Mouse (Mus musculus) intestine, embryonic 14.5 days (tissue): ENCODE results near the gene Ankfn1. TPM values are rescaled to one million over a fixed set of nuclear protein-coding genes. Genes with fewer than 3 reads are reported as not detected.

Experiments
- ATAC-seq: fragments of 200-750 bp; cut with Nextera tagmentation; replicated peaks from 2 replicates; pipeline ENCODE4 v1.8.0; 2017; ENCODE audit warnings: low read depth, moderate number of reproducible peaks, moderate TSS enrichment, moderate library complexity; ENCODE audit not compliant: low FRiP score, low TSS enrichment
- DNase-seq: peaks from one replicate; pipeline ENCODE4 v3.0.0-alpha.2; 2018; ENCODE audit warnings: low spot score
- H3K27ac ChIP-seq: fragments of 300-500 bp; sonication (generic); 2 replicates; pipeline ENCODE4 v1.5.1; 2014; ENCODE audit warnings: low read depth, mild to moderate bottlenecking, control low read depth
- H3K27me3 ChIP-seq: fragments of 300-500 bp; sonication (generic); replicated peaks from 2 replicates; pipeline ENCODE4 v1.6.1; 2014; ENCODE audit warnings: low read length, control low read depth; ENCODE audit not compliant: control insufficient read depth, insufficient read depth
- H3K36me3 ChIP-seq: fragments of 300-500 bp; sonication (generic); 2 replicates; pipeline ENCODE4 v1.6.1; 2014; ENCODE audit warnings: low read length, control low read depth; ENCODE audit not compliant: control insufficient read depth, insufficient read depth
- H3K4me1 ChIP-seq: fragments of 300-500 bp; sonication (generic); replicated peaks from 2 replicates; pipeline ENCODE4 v1.6.1; 2014; ENCODE audit warnings: low read length, control low read depth, mixed read lengths; ENCODE audit not compliant: control insufficient read depth, insufficient read depth
- H3K4me2 ChIP-seq: fragments of 300-500 bp; sonication (generic); 2 replicates; pipeline ENCODE4 v1.6.1; 2014; ENCODE audit warnings: low read length
- H3K4me3 ChIP-seq: fragments of 300-500 bp; sonication (generic); 2 replicates; pipeline ENCODE4 v1.5.1; 2014; ENCODE audit warnings: low read depth, low read length, control low read depth, mixed read lengths
- H3K9ac ChIP-seq: fragments of 300-500 bp; sonication (generic); 2 replicates; pipeline ENCODE4 v1.6.1; 2014; ENCODE audit warnings: mild to moderate bottlenecking, low read length
- H3K9me3 ChIP-seq: fragments of 300-500 bp; sonication (generic); 2 replicates; pipeline ENCODE4 v1.6.1; 2016; ENCODE audit warnings: low read length, control low read depth; ENCODE audit not compliant: control insufficient read depth
- WGBS: fragments of 180-500 bp; shearing (Covaris S2); extraction: QIAGEN DNeasy Blood & Tissue Kit; methylation state at CpG from one replicate; pipeline ENCODE4 v1.1.7; 2014; 5-methylcytosine and 5-hydroxymethylcytosine counted together
- polyA plus RNA-seq: library from polyadenylated mRNA; unstranded; fragments of >200 nt; fragmentation: Nextera tagmentation; extraction: Ambion mirVana; gene quantifications from 2 replicates; pipeline ENCODE4 v1.2.1, GENCODE M21; 2014

The Ankfn1 gene
- polyA plus RNA-seq, 1 experiment from 2014 or later = 0.30 TPM

GRCm38 (mm10) chr11:89579111-89579510 lies 198.3 kb downstream of the Ankfn1 start:
- WGBS = 88% methylated on average over 4 of the region's 4 CpGs

GRCm38 (mm10) chr11:89574269-89574838 lies 203.1 kb downstream of the Ankfn1 start:
- H3K4me2 ChIP-seq = no peak overlapping the region
- DNase-seq (no peak), ATAC-seq (no peak)
- H3K9ac ChIP-seq = no peak overlapping the region
- H3K9me3 ChIP-seq = no peaks in the 10 kb centered on the region
- H3K27ac ChIP-seq = no peak overlapping the region
- WGBS = 66% methylated on average over 11 of the region's 11 CpGs
- no peaks in the 10 kb centered on the region for H3K36me3 ChIP-seq
- H3K27me3 ChIP-seq = no peaks in the 10 kb centered on the region
- H3K4me1 ChIP-seq = no peaks in the 10 kb centered on the region
- no peak overlapping the region for H3K4me3 ChIP-seq

More at GRCm38 (mm10) chr11:89579111-89579510, 198.3 kb downstream of the Ankfn1 start:
- Histone ChIP-seq H3K4me3 (no peak overlapping the region), H3K4me2 (no peak overlapping the region), H3K27ac (no peak overlapping the region), H3K9ac (no peak overlapping the region), H3K9me3 (no peaks in the 10 kb centered on the region), H3K27me3 (no peaks in the 10 kb centered on the region), H3K36me3 (no peaks in the 10 kb centered on the region), H3K4me1 (no peaks in the 10 kb centered on the region)
- ATAC-seq (no peak), DNase-seq (no peak)

- Histone ChIP-seq H3K9ac (no peak overlapping the region), H3K27me3 (no peaks in the 10 kb centered on the region), H3K9me3 (no peaks in the 10 kb centered on the region), H3K36me3 (no peaks in the 10 kb centered on the region), H3K27ac (no peak overlapping the region), H3K4me3 (no peak overlapping the region), H3K4me1 (no peaks in the 10 kb centered on the region), H3K4me2 (no peak overlapping the region)
- ATAC-seq (no peak), DNase-seq (no peak)
- 68% methylated on average over 11 of the region's 11 CpGs for WGBS
These were observed 207.9 kb downstream of the Ankfn1 start for GRCm38 (mm10) chr11:89569391-89570145.

GRCm38 (mm10) chr11:89568246-89568645 lies 209.2 kb downstream of the Ankfn1 start:
- H3K9me3 ChIP-seq = no peaks in the 10 kb centered on the region
- H3K36me3 ChIP-seq = no peaks in the 10 kb centered on the region
- H3K27ac ChIP-seq = no peak overlapping the region
- H3K4me1 ChIP-seq = no peaks in the 10 kb centered on the region
- H3K9ac ChIP-seq = no peak overlapping the region
- no peak overlapping the region for H3K4me2 ChIP-seq
- H3K27me3 ChIP-seq = no peaks in the 10 kb centered on the region
- no peak for DNase-seq
- H3K4me3 ChIP-seq = no peak overlapping the region
- WGBS = 88% methylated on average over 4 of the region's 4 CpGs
- no peak for ATAC-seq

GRCm38 (mm10) chr11:89551441-89551840 lies 226.0 kb downstream of the Ankfn1 start:
- ATAC-seq (no peak), DNase-seq (no peak)
- Histone ChIP-seq H3K27me3 (no peaks in the 10 kb centered on the region), H3K9ac (no peak overlapping the region), H3K9me3 (no peaks in the 10 kb centered on the region), H3K4me3 (no peak overlapping the region), H3K4me1 (no peaks in the 10 kb centered on the region), H3K4me2 (no peak overlapping the region), H3K36me3 (no peaks in the 10 kb centered on the region), H3K27ac (no peak overlapping the region)
- 79% methylated on average over 11 of the region's 11 CpGs for WGBS

GRCm38 (mm10) chr11:89550921-89551320 lies 226.5 kb downstream of the Ankfn1 start:
- H3K27ac ChIP-seq = no peak overlapping the region

GRCm38 (mm10) chr11:89548786-89549185 lies 228.7 kb downstream of the Ankfn1 start:
- H3K4me3 ChIP-seq = no peak overlapping the region
- H3K27me3 ChIP-seq = no peaks in the 10 kb centered on the region
- H3K27ac ChIP-seq = no peak overlapping the region
- no peaks in the 10 kb centered on the region for H3K9me3 ChIP-seq
- ATAC-seq = no peak
- no peaks in the 10 kb centered on the region for H3K36me3 ChIP-seq
- no peak for DNase-seq
- H3K4me2 ChIP-seq = no peak overlapping the region
- no peaks in the 10 kb centered on the region for H3K4me1 ChIP-seq
- no peak overlapping the region for H3K9ac ChIP-seq
- 48% methylated on average over 4 of the region's 4 CpGs for WGBS

More at GRCm38 (mm10) chr11:89550921-89551320, 226.5 kb downstream of the Ankfn1 start:
- Histone ChIP-seq H3K27me3 (no peaks in the 10 kb centered on the region), H3K4me1 (no peaks in the 10 kb centered on the region), H3K9ac (no peak overlapping the region), H3K9me3 (no peaks in the 10 kb centered on the region), H3K36me3 (no peaks in the 10 kb centered on the region), H3K4me2 (no peak overlapping the region), H3K4me3 (no peak overlapping the region)
- 67% methylated on average over 3 of the region's 3 CpGs for WGBS
- DNase-seq (no peak), ATAC-seq (no peak)

GRCm38 (mm10) chr11:89546164-89546563 lies 231.3 kb downstream of the Ankfn1 start:
- WGBS = 42% methylated on average over 7 of the region's 7 CpGs
- Histone ChIP-seq H3K9ac (no peak overlapping the region), H3K27me3 (no peaks in the 10 kb centered on the region), H3K4me1 (no peaks in the 10 kb centered on the region), H3K27ac (no peak overlapping the region), H3K9me3 (no peaks in the 10 kb centered on the region), H3K36me3 (no peaks in the 10 kb centered on the region), H3K4me2 (no peak overlapping the region), H3K4me3 (no peak overlapping the region)
- peak; percentile 56 for DNase-seq
- ATAC-seq = 0 out of 2 replicates have a peak, but pooled peaks have one; percentile 66
